Mouse (Mus musculus): Measurements from ENCODE around the gene Tacr1. TPM values are rescaled to one million over a fixed set of nuclear protein-coding genes. Genes with fewer than 3 reads are reported as not detected.

The Tacr1 gene
- polyA plus RNA-seq, 1 experiment from 2014 or later = 4.6 TPM

DNA sequence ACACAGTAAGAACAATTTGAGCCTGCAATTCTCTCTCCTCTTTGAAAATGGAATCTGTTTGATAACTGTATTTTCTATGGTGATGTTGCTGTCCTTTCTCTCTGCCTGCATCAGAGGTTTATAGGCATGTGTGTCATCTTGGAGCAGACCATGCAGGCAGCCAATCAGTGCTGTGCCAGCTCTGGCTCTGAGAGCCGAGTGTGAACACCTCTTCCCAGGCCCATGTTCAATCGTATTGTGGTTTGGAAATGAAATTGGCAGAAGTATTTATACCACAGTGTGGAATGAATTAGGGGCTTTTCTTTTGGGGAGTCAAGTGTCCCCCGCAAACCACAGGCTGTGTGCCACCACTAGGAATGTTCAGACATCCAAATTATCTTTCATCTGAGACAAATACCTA is 117.5 kb downstream of the Tacr1 start:
- ATAC-seq (ENCODE audit: low FRiP score) (no peak), DNase-seq (ENCODE audit: low spot score) (no peak)
- Histone ChIP-seq H3K9ac (no peak overlapping the region), H3K9me3 (ENCODE audit: control insufficient read depth, low read length) (no peaks in the 10 kb centered on the region), H3K27ac (no peak overlapping the region), H3K27me3 (ENCODE audit: control insufficient read depth, insufficient read depth, low read length) (no peaks in the 10 kb centered on the region), H3K4me1 (replicated peaks; ENCODE audit: control insufficient read depth, insufficient read depth, low read length) (no peaks in the 10 kb centered on the region), H3K4me3 (replicated peaks; ENCODE audit: low read length) (no peak overlapping the region), H3K36me3 (replicated peaks; ENCODE audit: control insufficient read depth, insufficient read depth) (no peaks in the 10 kb centered on the region), H3K4me2 (replicated peaks) (no peak overlapping the region)
- WGBS = 83% methylated on average over 3 of the region's 3 CpGs

DNA sequence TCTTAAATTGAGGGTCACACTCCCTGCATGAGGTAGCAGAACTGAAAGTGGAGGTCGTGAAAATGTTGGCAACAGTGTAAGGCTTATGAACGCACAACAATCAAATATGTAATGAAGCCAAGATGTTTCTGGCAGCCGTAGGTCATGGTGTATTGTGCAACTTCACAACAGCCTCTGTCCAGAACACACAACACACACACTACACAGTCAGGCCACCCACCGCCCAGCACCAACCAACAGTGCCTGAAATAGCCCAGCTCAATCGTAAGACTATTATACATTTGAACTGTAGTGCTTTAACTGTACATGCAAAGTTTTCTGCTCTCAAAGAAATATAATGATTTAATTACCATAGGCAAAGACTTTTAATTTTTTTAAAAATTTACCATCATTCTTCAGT is 120.4 kb downstream of the Tacr1 start:
- Histone ChIP-seq H3K27ac (no peak overlapping the region), H3K9ac (no peak overlapping the region), H3K36me3 (replicated peaks; ENCODE audit: control insufficient read depth, insufficient read depth) (no peaks in the 10 kb centered on the region), H3K4me2 (replicated peaks) (no peak overlapping the region), H3K4me1 (replicated peaks; ENCODE audit: control insufficient read depth, insufficient read depth, low read length) (no peaks in the 10 kb centered on the region), H3K9me3 (ENCODE audit: control insufficient read depth, low read length) (no peaks in the 10 kb centered on the region), H3K4me3 (replicated peaks; ENCODE audit: low read length) (no peak overlapping the region), H3K27me3 (ENCODE audit: control insufficient read depth, insufficient read depth, low read length) (no peaks in the 10 kb centered on the region)
- DNase-seq (ENCODE audit: low spot score) (no peak), ATAC-seq (ENCODE audit: low FRiP score) (no peak; the same call in 1 of the 2 replicates)
- WGBS = 76% methylated on average over 5 of the region's 5 CpGs

DNA sequence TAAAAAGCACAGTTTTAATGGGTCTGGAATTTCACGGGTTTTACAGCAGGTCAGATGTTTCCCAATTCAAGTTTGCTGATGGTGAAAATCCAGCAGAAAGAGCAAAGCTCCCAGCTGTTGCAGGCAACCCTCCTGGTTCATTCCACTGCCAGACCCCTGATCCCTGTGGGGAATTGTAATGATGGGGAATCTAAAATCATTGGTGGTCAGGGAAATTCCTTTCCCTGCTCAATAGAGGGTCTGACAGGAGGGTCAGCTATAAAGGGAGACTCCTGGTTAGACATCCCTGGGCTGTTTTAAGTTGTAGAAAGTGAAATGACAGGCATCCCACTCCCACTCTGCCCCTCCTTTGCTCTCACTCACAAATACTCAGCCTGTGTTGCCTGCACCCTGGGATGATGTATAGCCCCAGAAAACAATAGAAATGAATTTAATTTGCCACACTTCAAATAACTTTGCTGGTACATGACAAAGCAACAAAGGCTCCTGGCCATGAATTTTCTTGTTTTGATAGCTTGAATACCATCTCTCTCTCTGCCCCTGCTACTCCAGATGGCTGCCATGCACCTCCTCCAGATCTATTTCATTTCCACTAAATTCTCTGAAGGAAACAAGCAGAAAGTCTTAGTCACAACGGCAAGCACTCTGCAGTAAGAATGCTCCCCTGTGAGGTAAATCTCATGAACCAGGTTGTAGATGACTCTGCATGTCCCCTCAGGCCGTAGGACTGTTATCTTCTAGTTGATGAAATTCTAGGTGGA is 123.2 kb downstream of the Tacr1 start:
- Histone ChIP-seq H3K36me3 (replicated peaks; ENCODE audit: control insufficient read depth, insufficient read depth) (no peaks in the 10 kb centered on the region), H3K4me3 (replicated peaks; ENCODE audit: low read length) (no peak overlapping the region), H3K4me2 (replicated peaks) (no peak overlapping the region), H3K4me1 (replicated peaks; ENCODE audit: control insufficient read depth, insufficient read depth, low read length) (no peaks in the 10 kb centered on the region), H3K9me3 (ENCODE audit: control insufficient read depth, low read length) (no peaks in the 10 kb centered on the region), H3K27ac (no peak overlapping the region), H3K27me3 (ENCODE audit: control insufficient read depth, insufficient read depth, low read length) (no peaks in the 10 kb centered on the region), H3K9ac (no peak overlapping the region)
- no peak for DNase-seq (ENCODE audit: low spot score)
- 38% methylated on average over 3 of the region's 3 CpGs for WGBS
- ATAC-seq (ENCODE audit: low FRiP score) = no peak

GRCm38 (mm10) chr6:82528631-82529030 is 126.5 kb downstream of the Tacr1 start:
- Histone ChIP-seq H3K27me3 (ENCODE audit: control insufficient read depth, insufficient read depth, low read length) (no peaks in the 10 kb centered on the region), H3K4me2 (replicated peaks) (no peak overlapping the region), H3K9ac (no peak overlapping the region), H3K27ac (no peak overlapping the region), H3K36me3 (replicated peaks; ENCODE audit: control insufficient read depth, insufficient read depth) (no peaks in the 10 kb centered on the region), H3K4me1 (replicated peaks; ENCODE audit: control insufficient read depth, insufficient read depth, low read length) (no peaks in the 10 kb centered on the region), H3K9me3 (ENCODE audit: control insufficient read depth, low read length) (no peaks in the 10 kb centered on the region), H3K4me3 (replicated peaks; ENCODE audit: low read length) (no peak overlapping the region)
- WGBS = 71% methylated on average over 2 of the region's 2 CpGs
- no peak for DNase-seq (ENCODE audit: low spot score)
- no peak for ATAC-seq (ENCODE audit: low FRiP score)

DNA sequence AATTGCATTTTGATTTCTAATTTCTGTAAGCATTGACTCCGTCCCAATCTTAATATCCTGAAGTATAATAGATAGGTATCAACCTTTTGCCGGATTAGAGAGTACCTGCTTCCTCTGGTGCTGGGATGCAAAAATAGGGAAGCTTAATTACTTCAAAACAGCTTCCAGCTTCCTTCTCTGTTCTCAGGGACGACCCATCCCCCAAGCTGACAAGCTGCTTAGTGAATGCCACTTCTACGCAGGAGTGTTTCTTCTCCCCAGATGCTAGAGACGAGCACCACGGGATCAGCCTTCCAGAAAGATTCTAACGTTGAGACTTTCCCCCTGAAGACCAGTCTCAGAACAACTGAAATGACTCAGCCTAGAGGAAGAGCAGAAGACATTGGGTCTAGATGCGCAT is 134.5 kb downstream of the Tacr1 start:
- H3K9ac ChIP-seq = no peak overlapping the region
- DNase-seq (ENCODE audit: low spot score) = no peak
- no peak overlapping the region for H3K4me2 ChIP-seq (replicated peaks)
- H3K27ac ChIP-seq = no peak overlapping the region
- no peaks in the 10 kb centered on the region for H3K27me3 ChIP-seq (ENCODE audit: control insufficient read depth, insufficient read depth, low read length)
- no peaks in the 10 kb centered on the region for H3K9me3 ChIP-seq (ENCODE audit: control insufficient read depth, low read length)
- H3K4me1 ChIP-seq (replicated peaks; ENCODE audit: control insufficient read depth, insufficient read depth, low read length) = no peaks in the 10 kb centered on the region
- ATAC-seq (ENCODE audit: low FRiP score) = no peak
- H3K4me3 ChIP-seq (replicated peaks; ENCODE audit: low read length) = no peak overlapping the region
- WGBS = 37% methylated on average over 8 of the region's 8 CpGs
- H3K36me3 ChIP-seq (replicated peaks; ENCODE audit: control insufficient read depth, insufficient read depth) = no peaks in the 10 kb centered on the region

GRCm38 (mm10) chr6:82549270-82549669 is 147.1 kb downstream of the Tacr1 start:
- no peak overlapping the region for H3K4me3 ChIP-seq (replicated peaks; ENCODE audit: low read length)
- no peaks in the 10 kb centered on the region for H3K4me1 ChIP-seq (replicated peaks; ENCODE audit: control insufficient read depth, insufficient read depth, low read length)
- H3K27ac ChIP-seq = no peak overlapping the region
- 70% methylated on average over 3 of the region's 3 CpGs for WGBS
- no peak for DNase-seq (ENCODE audit: low spot score)
- H3K36me3 ChIP-seq (replicated peaks; ENCODE audit: control insufficient read depth, insufficient read depth) = no peaks in the 10 kb centered on the region
- H3K9me3 ChIP-seq (ENCODE audit: control insufficient read depth, low read length) = no peaks in the 10 kb centered on the region
- no peaks in the 10 kb centered on the region for H3K27me3 ChIP-seq (ENCODE audit: control insufficient read depth, insufficient read depth, low read length)
- no peak overlapping the region for H3K4me2 ChIP-seq (replicated peaks)
- no peak for ATAC-seq (ENCODE audit: low FRiP score)
- no peak overlapping the region for H3K9ac ChIP-seq

DNA sequence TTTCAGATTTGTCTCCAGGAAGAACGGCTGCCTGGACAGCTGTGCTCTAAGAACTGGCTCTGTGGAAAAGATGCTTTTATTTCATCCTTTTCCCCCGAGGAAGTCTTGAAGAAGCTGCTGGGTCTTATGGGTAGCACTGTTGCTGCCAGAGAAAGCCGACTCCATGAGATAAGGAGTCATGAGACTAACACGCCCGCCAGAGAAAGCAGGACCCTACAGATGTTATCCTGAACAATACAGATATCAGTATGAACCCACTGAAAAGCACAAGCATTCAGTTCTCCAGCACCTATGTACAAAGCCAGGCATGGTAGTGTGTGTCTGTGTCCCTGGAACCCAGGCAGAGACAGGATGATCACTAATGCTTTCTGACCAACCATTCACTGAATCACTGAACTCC is 173.3 kb downstream of the Tacr1 start:
- ATAC-seq (ENCODE audit: low FRiP score) (no peak), DNase-seq (ENCODE audit: low spot score) (no peak)
- H3K4me2 ChIP-seq (replicated peaks) = no peak overlapping the region

GRCm38 (mm10) chr6:82585396-82585795 is 183.3 kb downstream of the Tacr1 start:
- no peaks in the 10 kb centered on the region for H3K27me3 ChIP-seq (ENCODE audit: control insufficient read depth, insufficient read depth, low read length)
- DNase-seq (ENCODE audit: low spot score) (no peak), ATAC-seq (ENCODE audit: low FRiP score) (no peak)
- H3K4me1 ChIP-seq (replicated peaks; ENCODE audit: control insufficient read depth, insufficient read depth, low read length) = no peaks in the 10 kb centered on the region
- no peaks in the 10 kb centered on the region for H3K36me3 ChIP-seq (replicated peaks; ENCODE audit: control insufficient read depth, insufficient read depth)
- H3K4me2 ChIP-seq (replicated peaks) = no peak overlapping the region
- no peak overlapping the region for H3K9ac ChIP-seq
- WGBS = 66% methylated on average over 5 of the region's 6 CpGs
- H3K9me3 ChIP-seq (ENCODE audit: control insufficient read depth, low read length) = no peaks in the 10 kb centered on the region
- H3K27ac ChIP-seq = no peak overlapping the region
- H3K4me3 ChIP-seq (replicated peaks; ENCODE audit: low read length) = no peak overlapping the region

More for the DNA sequence above, 173.3 kb downstream of the Tacr1 start:
- H3K4me3 ChIP-seq (replicated peaks; ENCODE audit: low read length) = no peak overlapping the region
- WGBS = 90% methylated on average over 5 of the region's 5 CpGs
- no peak overlapping the region for H3K9ac ChIP-seq
- no peaks in the 10 kb centered on the region for H3K9me3 ChIP-seq (ENCODE audit: control insufficient read depth, low read length)
- no peaks in the 10 kb centered on the region for H3K27me3 ChIP-seq (ENCODE audit: control insufficient read depth, insufficient read depth, low read length)
- no peaks in the 10 kb centered on the region for H3K36me3 ChIP-seq (replicated peaks; ENCODE audit: control insufficient read depth, insufficient read depth)
- no peaks in the 10 kb centered on the region for H3K4me1 ChIP-seq (replicated peaks; ENCODE audit: control insufficient read depth, insufficient read depth, low read length)
- H3K27ac ChIP-seq = no peak overlapping the region

DNA sequence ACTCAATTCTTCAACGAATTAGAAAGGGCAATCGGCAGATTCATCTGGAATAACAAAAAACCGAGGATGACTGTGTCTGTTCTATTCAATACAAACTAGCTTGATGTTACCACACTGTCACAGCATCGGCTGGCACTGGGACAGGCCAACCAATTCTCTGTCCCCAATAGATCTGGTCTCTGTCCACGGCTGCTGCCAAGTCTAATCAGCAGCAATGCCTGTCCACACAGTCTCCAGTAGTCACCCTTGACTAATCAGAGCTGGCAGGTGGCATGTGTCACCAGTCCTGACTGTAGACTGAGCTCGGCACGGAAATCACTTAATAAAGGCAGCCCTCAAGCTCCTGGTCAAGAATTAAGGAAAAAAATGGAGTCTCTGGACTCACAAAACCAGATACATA is 187.3 kb downstream of the Tacr1 start:
- ATAC-seq (ENCODE audit: low FRiP score) (peak; percentile 40; the same call in 1 of the 2 replicates), DNase-seq (ENCODE audit: low spot score) (no peak)
- WGBS = 78% methylated on average over 7 of the region's 7 CpGs

More for the DNA sequence above, 187.3 kb downstream of the Tacr1 start:
- H3K36me3 ChIP-seq (replicated peaks; ENCODE audit: control insufficient read depth, insufficient read depth) = no peaks in the 10 kb centered on the region
- no peaks in the 10 kb centered on the region for H3K4me1 ChIP-seq (replicated peaks; ENCODE audit: control insufficient read depth, insufficient read depth, low read length)
- no peaks in the 10 kb centered on the region for H3K27me3 ChIP-seq (ENCODE audit: control insufficient read depth, insufficient read depth, low read length)
- no peaks in the 10 kb centered on the region for H3K9me3 ChIP-seq (ENCODE audit: control insufficient read depth, low read length)
- no peak overlapping the region for H3K27ac ChIP-seq
- H3K4me3 ChIP-seq (replicated peaks; ENCODE audit: low read length) = no peak overlapping the region
- no peak overlapping the region for H3K9ac ChIP-seq
- no peak overlapping the region for H3K4me2 ChIP-seq (replicated peaks)

All from hindbrain, embryonic 14.5 days (tissue).